Mouse (Mus musculus) ES-CJ7 (cell line): Measurements from ENCODE around the gene Dera.

ENCODE experiments used
- DNase-seq: peaks from one replicate; pipeline ENCODE4 v3.0.0; 2011; ENCODE audit warnings: low read depth, low spot score

Dera gene

GRCm38 (mm10) chr6:137757891-137758290, 3.5 kb downstream of the Dera start:
- no peak for DNase-seq

GRCm38 (mm10) chr6:137759681-137760080, 5.3 kb downstream of the Dera start:
- no peak for DNase-seq

- no peak for DNase-seq
These were observed 6.6 kb downstream of the Dera start for GRCm38 (mm10) chr6:137760966-137761365.

- peak; percentile 29 for DNase-seq
These were observed 10.3 kb downstream of the Dera start for GRCm38 (mm10) chr6:137764572-137765210.

GRCm38 (mm10) chr6:137766177-137766576, 11.8 kb downstream of the Dera start:
- no peak for DNase-seq

GRCm38 (mm10) chr6:137771621-137772250, 17.4 kb downstream of the Dera start:
- no peak for DNase-seq

- no peak for DNase-seq
These were observed 18.7 kb downstream of the Dera start for GRCm38 (mm10) chr6:137772918-137773636.

- no peak for DNase-seq
These were observed 19.3 kb downstream of the Dera start for GRCm38 (mm10) chr6:137773637-137774028.

- no peak for DNase-seq
These were observed 19.8 kb downstream of the Dera start for GRCm38 (mm10) chr6:137774166-137774565.

- DNase-seq, result no peak
These were observed 20.8 kb downstream of the Dera start for GRCm38 (mm10) chr6:137775159-137775558.

- no peak for DNase-seq
These were observed 22.6 kb downstream of the Dera start for GRCm38 (mm10) chr6:137776981-137777380.

GRCm38 (mm10) chr6:137783899-137784637, 29.7 kb downstream of the Dera start:
- no peak for DNase-seq

GRCm38 (mm10) chr6:137788976-137789590, 34.7 kb downstream of the Dera start:
- DNase-seq, result no peak

- DNase-seq, result no peak
These were observed 35.3 kb downstream of the Dera start for GRCm38 (mm10) chr6:137789658-137790057.

- no peak for DNase-seq
These were observed 41.1 kb downstream of the Dera start for GRCm38 (mm10) chr6:137795494-137795893.

- peak; percentile 66 for DNase-seq
These were observed 42.5 kb downstream of the Dera start for GRCm38 (mm10) chr6:137796596-137797567.

GRCm38 (mm10) chr6:137799253-137799652, 44.9 kb downstream of the Dera start:
- DNase-seq, result no peak

- DNase-seq, result no peak
These were observed 49.2 kb downstream of the Dera start for GRCm38 (mm10) chr6:137803456-137804005.

GRCm38 (mm10) chr6:137804121-137804520, 49.8 kb downstream of the Dera start:
- no peak for DNase-seq

GRCm38 (mm10) chr6:137804606-137805005, 50.3 kb downstream of the Dera start:
- DNase-seq, result peak; percentile 13
